Mouse (Mus musculus) liver, postnatal 0 days (tissue): ENCODE measurements around the gene Cd81.

Experiments
- CTCF ChIP-seq: sonication (generic); IDR thresholded peaks from 2 replicates; pipeline ENCODE4 v1.5.1; 2016; ENCODE audit warnings: antibody characterized with exemption, low read depth
- EP300 ChIP-seq: IDR thresholded peaks from 2 replicates; pipeline ENCODE4 v1.6.1; 2016; ENCODE audit warnings: antibody characterized with exemption, low read depth, mild to moderate bottlenecking

DNA sequence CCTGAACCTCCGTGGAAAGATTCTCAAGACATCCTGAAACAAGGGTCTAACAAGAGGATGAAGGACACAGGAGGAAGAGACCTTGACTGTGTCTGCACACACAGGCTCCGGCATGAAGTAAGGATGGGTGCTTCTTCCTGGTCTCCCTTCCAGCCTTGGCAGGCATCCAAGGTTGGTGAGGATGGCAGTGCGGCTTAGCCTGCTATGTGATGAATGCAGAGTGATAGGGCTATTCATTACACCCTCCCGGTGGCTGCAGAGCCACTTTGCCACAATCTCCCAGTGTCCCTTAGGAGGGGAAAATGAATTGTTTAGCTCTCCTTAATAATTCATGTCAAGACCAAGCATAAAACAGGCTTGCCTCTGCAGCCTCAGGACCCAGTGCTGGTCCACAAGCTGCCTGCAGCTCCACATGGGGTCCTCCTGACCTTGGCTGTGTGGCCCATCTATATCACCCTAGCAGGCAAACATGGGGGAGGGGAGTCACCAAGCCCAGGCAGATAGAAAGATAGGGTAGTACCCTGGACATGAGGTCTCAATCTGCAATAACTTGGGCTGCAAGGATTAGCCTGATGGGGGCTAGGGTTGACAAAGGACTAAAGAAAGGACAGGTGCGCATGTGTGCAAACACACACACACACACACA lies 40.2 kb upstream of the Cd81 start:
- TF ChIP-seq CTCF (no peak), EP300 (no peak)
